Mouse (Mus musculus) forebrain, embryonic 15.5 days (tissue): Measurements from ENCODE around the gene Tbc1d30. TPM values are rescaled to one million over a fixed set of nuclear protein-coding genes. Genes with fewer than 3 reads are reported as not detected.
"Not testable (repeated sequence)": the region's sequence is repeated elsewhere in the genome, so short reads cannot be mapped to it uniquely, and the experiment has no call there.

Source experiments
- ATAC-seq: fragments of 200-750 bp; cut with Nextera tagmentation; replicated peaks from 2 replicates; pipeline ENCODE4 v1.8.0; 2017; ENCODE audit warnings: mild to moderate bottlenecking, moderate TSS enrichment, moderate library complexity
- H3K27ac ChIP-seq: fragments of 300-500 bp; sonication (generic); replicated peaks from 2 replicates; pipeline ENCODE4 v1.5.1; 2015; ENCODE audit warnings: mild to moderate bottlenecking, inconsistent platforms
- H3K27me3 ChIP-seq: fragments of 300-500 bp; sonication (generic); 2 replicates; pipeline ENCODE4 v1.6.1; 2015; ENCODE audit warnings: inconsistent platforms
- H3K36me3 ChIP-seq: fragments of 300-500 bp; sonication (generic); 2 replicates; pipeline ENCODE4 v1.6.1; 2015; ENCODE audit warnings: mild to moderate bottlenecking, inconsistent platforms
- H3K4me1 ChIP-seq: fragments of 300-500 bp; sonication (generic); 2 replicates; pipeline ENCODE4 v1.6.1; 2015; ENCODE audit warnings: inconsistent platforms
- H3K4me2 ChIP-seq: fragments of 300-500 bp; sonication (generic); replicated peaks from 2 replicates; pipeline ENCODE4 v1.6.1; 2015; ENCODE audit warnings: mild to moderate bottlenecking, inconsistent platforms
- H3K4me3 ChIP-seq: fragments of 300-500 bp; sonication (generic); 2 replicates; pipeline ENCODE4 v1.5.1; 2015; ENCODE audit warnings: mild to moderate bottlenecking, inconsistent platforms
- H3K9ac ChIP-seq: fragments of 300-500 bp; sonication (generic); replicated peaks from 2 replicates; pipeline ENCODE4 v1.6.1; 2015; ENCODE audit warnings: mild to moderate bottlenecking, inconsistent platforms
- H3K9me3 ChIP-seq: fragments of 300-500 bp; sonication (generic); 2 replicates; pipeline ENCODE4 v1.6.1; 2016; ENCODE audit warnings: inconsistent platforms
- WGBS: fragments of 180-500 bp; shearing (Covaris S2); methylation state at CpG from one replicate; pipeline ENCODE4 v1.1.7; 2015; ENCODE audit warnings: mixed read lengths; 5-methylcytosine and 5-hydroxymethylcytosine counted together
- polyA plus RNA-seq: library from polyadenylated mRNA; unstranded; fragments of >200 nt; fragmentation: Nextera tagmentation; extraction: Ambion mirVana; gene quantifications from 2 replicates; pipeline ENCODE4 v1.2.1, GENCODE M21; 2015

Gene Tbc1d30
- polyA plus RNA-seq, 1 experiment from 2014 or later, result 9.1 TPM

- H3K4me3 ChIP-seq, result peak overlapping the region; percentile 92
- no peaks in the 10 kb centered on the region for H3K9me3 ChIP-seq
- 31% methylated on average over 15 of the region's 15 CpGs for WGBS
- no peaks in the 10 kb centered on the region for H3K27me3 ChIP-seq
- peak overlapping the region; percentile 87 for H3K9ac ChIP-seq
- H3K4me1 ChIP-seq, result peaks cover 26% of the 10 kb centered on the region
- peak overlapping the region; percentile 63 for H3K4me2 ChIP-seq
- ATAC-seq, result peak; percentile 23; the same call in 1 of the 2 replicates
- no peak overlapping the region for H3K27ac ChIP-seq
- H3K36me3 ChIP-seq, result no peaks in the 10 kb centered on the region
These were observed 13.2 kb upstream of the Tbc1d30 start for GRCm38 (mm10) chr10:121364306-121364705.

GRCm38 (mm10) chr10:121363201-121363600, 12.1 kb upstream of the Tbc1d30 start:
- no peaks in the 10 kb centered on the region for H3K36me3 ChIP-seq
- WGBS, result 87% methylated on average over 8 of the region's 8 CpGs
- ATAC-seq, result no peak
- H3K9me3 ChIP-seq, result no peaks in the 10 kb centered on the region
- H3K4me2 ChIP-seq, result no peak overlapping the region
- no peak overlapping the region for H3K27ac ChIP-seq
- no peaks in the 10 kb centered on the region for H3K27me3 ChIP-seq
- no peak overlapping the region for H3K9ac ChIP-seq
- H3K4me3 ChIP-seq, result no peak overlapping the region
- H3K4me1 ChIP-seq, result peaks cover 26% of the 10 kb centered on the region

GRCm38 (mm10) chr10:121360358-121360757, 9.3 kb upstream of the Tbc1d30 start:
- H3K27me3 ChIP-seq, result no peaks in the 10 kb centered on the region
- no peak for ATAC-seq
- H3K4me2 ChIP-seq, result no peak overlapping the region
- WGBS, result 86% methylated on average over 2 of the region's 2 CpGs
- H3K4me1 ChIP-seq, result peaks cover 5% of the 10 kb centered on the region
- H3K4me3 ChIP-seq, result no peak overlapping the region
- no peaks in the 10 kb centered on the region for H3K9me3 ChIP-seq
- H3K9ac ChIP-seq, result no peak overlapping the region
- H3K36me3 ChIP-seq, result no peaks in the 10 kb centered on the region
- H3K27ac ChIP-seq, result no peak overlapping the region

- no peak for ATAC-seq
- no peaks in the 10 kb centered on the region for H3K9me3 ChIP-seq
- H3K36me3 ChIP-seq, result no peaks in the 10 kb centered on the region
- 37% methylated on average over 15 of the region's 15 CpGs for WGBS
- H3K27me3 ChIP-seq, result peaks cover 31% of the 10 kb centered on the region
- H3K4me2 ChIP-seq, result peak overlapping the region; percentile 93
- H3K4me1 ChIP-seq, result peaks cover 17% of the 10 kb centered on the region
- peak overlapping the region; percentile 48; the same call in 1 of the 2 replicates for H3K4me3 ChIP-seq
- no peak overlapping the region for H3K9ac ChIP-seq
- no peak overlapping the region for H3K27ac ChIP-seq
These were observed 713 bp upstream of the Tbc1d30 start for GRCm38 (mm10) chr10:121351692-121352290.

GRCm38 (mm10) chr10:121350357-121351065, 567 bp downstream of the Tbc1d30 start:
- H3K27ac ChIP-seq, result no peak overlapping the region
- H3K9me3 ChIP-seq, result no peaks in the 10 kb centered on the region
- peaks cover 17% of the 10 kb centered on the region for H3K4me1 ChIP-seq
- H3K27me3 ChIP-seq, result peaks cover 31% of the 10 kb centered on the region
- H3K4me3 ChIP-seq, result peak overlapping the region; percentile 48
- H3K9ac ChIP-seq, result peak overlapping the region; percentile 43
- no peaks in the 10 kb centered on the region for H3K36me3 ChIP-seq
- ATAC-seq, result 0 out of 2 replicates have a peak, but pooled peaks have one; percentile 32
- H3K4me2 ChIP-seq, result peak overlapping the region; percentile 93
- 1% methylated on average over 34 of the region's 35 CpGs for WGBS

DNA sequence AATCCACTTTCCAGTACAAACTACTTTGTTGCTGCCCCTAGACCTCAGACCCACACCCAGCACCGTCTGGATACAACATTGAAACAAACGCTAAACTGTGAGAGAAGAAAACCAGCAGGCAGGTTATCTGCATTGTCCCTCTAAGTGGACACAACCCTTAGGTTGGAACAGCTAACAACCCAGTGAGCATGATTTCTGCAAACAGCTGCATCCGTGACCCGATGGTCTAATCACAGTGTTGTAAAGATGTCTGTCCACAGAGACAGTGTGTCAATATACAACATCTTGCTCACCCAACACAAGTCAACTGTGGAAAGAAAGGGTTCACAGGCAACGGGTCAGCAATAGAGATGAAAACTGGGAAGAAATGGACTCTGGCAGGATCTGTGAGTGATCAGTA, 1.8 kb downstream of the Tbc1d30 start:
- Histone ChIP-seq H3K27me3 (peaks cover 31% of the 10 kb centered on the region), H3K4me3 (no peak overlapping the region), H3K9me3 (no peaks in the 10 kb centered on the region), H3K4me2 (no peak overlapping the region), H3K36me3 (no peaks in the 10 kb centered on the region), H3K27ac (no peak overlapping the region), H3K9ac (no peak overlapping the region), H3K4me1 (peaks cover 17% of the 10 kb centered on the region)
- 63% methylated on average over 5 of the region's 5 CpGs for WGBS
- no peak for ATAC-seq

DNA sequence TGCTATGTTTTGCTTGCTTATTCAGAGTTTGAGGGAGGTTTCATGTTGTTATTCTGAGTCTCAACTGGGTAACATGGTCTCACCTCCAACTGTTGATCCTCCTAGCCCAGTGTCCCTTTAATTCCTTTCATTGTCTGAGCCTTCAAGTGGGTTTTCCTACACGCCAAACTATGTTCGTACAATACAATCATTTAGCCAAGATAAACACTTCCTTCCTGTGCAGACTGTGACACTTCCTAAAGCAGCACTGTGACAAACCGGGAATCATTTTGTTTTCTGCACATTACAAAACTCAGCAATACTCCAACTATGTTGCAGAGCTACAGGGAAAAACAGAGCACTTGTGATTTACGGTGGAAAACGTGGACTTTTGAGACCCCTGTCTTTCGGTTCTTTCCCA, 7.2 kb downstream of the Tbc1d30 start:
- Histone ChIP-seq H3K9me3 (no peaks in the 10 kb centered on the region), H3K27me3 (peaks cover 2% of the 10 kb centered on the region; the same call in 1 of the 2 replicates), H3K36me3 (no peaks in the 10 kb centered on the region), H3K9ac (no peak overlapping the region), H3K4me2 (no peak overlapping the region), H3K4me3 (no peak overlapping the region), H3K27ac (no peak overlapping the region), H3K4me1 (peaks cover 16% of the 10 kb centered on the region; the same call in 1 of the 2 replicates)
- WGBS, result 77% methylated on average over 6 of the region's 6 CpGs
- ATAC-seq, result no peak

- no peak overlapping the region for H3K4me2 ChIP-seq
- 98% methylated on average over 10 of the region's 10 CpGs for WGBS
- no peaks in the 10 kb centered on the region for H3K36me3 ChIP-seq
These were observed 8.8 kb downstream of the Tbc1d30 start for GRCm38 (mm10) chr10:121342260-121342659.

DNA sequence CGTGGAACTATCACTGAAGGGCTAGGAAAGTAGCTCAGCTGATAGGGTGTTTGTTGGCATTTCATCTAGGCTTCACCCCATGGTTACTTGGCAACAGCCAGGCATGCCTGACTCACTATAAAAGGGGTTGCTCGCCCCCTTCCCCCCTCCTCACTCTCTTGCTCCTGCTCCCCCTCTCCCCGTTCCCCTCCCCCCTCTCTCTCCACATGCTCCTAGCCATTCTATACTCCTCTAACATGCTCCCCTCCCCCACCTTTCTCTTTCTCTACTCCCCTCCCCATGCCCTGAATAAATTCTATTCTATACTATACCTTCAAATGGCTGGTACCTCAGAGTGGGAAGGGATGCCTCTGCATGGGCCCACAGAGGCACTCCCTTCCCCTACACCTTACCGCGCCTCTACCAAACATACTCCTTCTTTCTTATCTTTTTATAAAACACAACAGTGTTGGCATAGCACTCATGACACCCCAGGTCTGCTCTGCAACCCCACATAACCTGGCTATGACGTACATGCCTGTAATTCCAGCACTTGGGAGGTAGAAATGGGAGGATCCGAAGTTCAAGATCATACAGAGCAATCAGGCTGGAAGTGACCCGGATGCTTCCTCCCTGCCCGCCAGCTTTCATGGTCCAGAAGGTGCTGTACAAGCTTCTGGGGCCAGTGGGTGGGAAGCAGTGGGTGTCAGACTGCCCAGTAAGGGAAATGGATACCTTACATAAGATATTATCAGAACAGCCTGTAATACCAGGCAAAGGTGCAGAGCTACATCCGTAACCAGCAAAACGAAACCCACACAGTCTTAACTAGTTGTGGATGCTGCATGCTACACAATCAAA, 10.1 kb downstream of the Tbc1d30 start:
- H3K27me3 ChIP-seq, result no peaks in the 10 kb centered on the region
- WGBS, result 53% methylated on average over 11 of the region's 11 CpGs
- peak; percentile 72 for ATAC-seq
- no peak overlapping the region for H3K9ac ChIP-seq
- H3K4me1 ChIP-seq, result peaks cover 16% of the 10 kb centered on the region; the same call in 1 of the 2 replicates
- no peak overlapping the region for H3K4me3 ChIP-seq
- H3K27ac ChIP-seq, result no peak overlapping the region
- H3K4me2 ChIP-seq, result no peak overlapping the region
- H3K36me3 ChIP-seq, result no peaks in the 10 kb centered on the region
- H3K9me3 ChIP-seq, result no peaks in the 10 kb centered on the region

More at GRCm38 (mm10) chr10:121342260-121342659, 8.8 kb downstream of the Tbc1d30 start:
- no peak for ATAC-seq
- Histone ChIP-seq H3K27ac (no peak overlapping the region), H3K4me3 (no peak overlapping the region), H3K27me3 (no peaks in the 10 kb centered on the region), H3K4me1 (peaks cover 16% of the 10 kb centered on the region; the same call in 1 of the 2 replicates), H3K9me3 (no peaks in the 10 kb centered on the region), H3K9ac (no peak overlapping the region)

DNA sequence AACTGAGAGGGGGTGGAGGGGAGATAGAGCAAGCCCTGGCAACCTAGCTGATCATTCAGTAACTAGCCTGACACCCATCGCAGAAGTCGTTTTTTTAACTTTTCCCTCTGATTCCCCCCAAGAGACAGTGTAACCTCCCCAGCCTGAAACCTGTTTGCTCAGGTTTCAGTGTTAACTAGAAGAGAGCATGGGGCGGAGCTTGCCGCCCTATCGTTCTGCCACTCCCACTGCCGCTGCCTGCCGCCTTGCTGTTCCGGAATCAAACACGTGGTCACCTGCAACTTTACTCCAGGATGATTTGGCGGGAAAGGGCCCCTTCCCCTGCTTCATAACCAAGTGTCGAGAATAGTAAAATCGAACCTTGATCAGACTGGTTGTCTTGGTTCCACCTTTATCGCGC, 14.5 kb downstream of the Tbc1d30 start:
- not testable (repeated sequence) for H3K36me3 ChIP-seq, H3K9me3 ChIP-seq, ATAC-seq, H3K9ac ChIP-seq, H3K27me3 ChIP-seq, H3K4me3 ChIP-seq, H3K4me2 ChIP-seq, H3K27ac ChIP-seq
- peaks cover 16% of the 10 kb centered on the region; the same call in 1 of the 2 replicates for H3K4me1 ChIP-seq
- 81% methylated on average over 14 of the region's 14 CpGs for WGBS

DNA sequence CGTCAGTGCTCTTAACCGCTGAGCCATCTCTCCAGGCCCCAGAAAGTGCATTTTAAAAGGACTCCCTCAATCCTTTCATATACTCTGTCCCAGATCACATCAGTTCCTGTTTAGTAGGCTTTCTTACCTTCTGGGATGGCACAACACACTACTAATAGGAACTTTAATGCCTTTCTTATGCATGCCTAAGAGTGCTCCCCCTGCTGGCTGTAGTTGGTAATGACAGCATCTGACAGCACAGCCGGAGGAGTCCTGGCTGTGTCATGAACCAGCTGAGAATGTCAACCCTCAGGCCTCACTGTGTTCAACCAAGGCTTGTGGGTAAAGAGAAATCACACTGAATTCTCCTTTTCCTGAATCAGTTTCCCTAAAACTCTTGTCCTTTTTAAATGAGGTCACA, 16.5 kb downstream of the Tbc1d30 start:
- 77% methylated on average over 3 of the region's 3 CpGs for WGBS
- H3K4me3 ChIP-seq, result no peak overlapping the region
- H3K4me2 ChIP-seq, result no peak overlapping the region
- H3K4me1 ChIP-seq, result no peaks in the 10 kb centered on the region
- H3K9ac ChIP-seq, result no peak overlapping the region
- H3K9me3 ChIP-seq, result no peaks in the 10 kb centered on the region
- H3K27me3 ChIP-seq, result no peaks in the 10 kb centered on the region
- H3K27ac ChIP-seq, result no peak overlapping the region
- no peak for ATAC-seq
- no peaks in the 10 kb centered on the region for H3K36me3 ChIP-seq

DNA sequence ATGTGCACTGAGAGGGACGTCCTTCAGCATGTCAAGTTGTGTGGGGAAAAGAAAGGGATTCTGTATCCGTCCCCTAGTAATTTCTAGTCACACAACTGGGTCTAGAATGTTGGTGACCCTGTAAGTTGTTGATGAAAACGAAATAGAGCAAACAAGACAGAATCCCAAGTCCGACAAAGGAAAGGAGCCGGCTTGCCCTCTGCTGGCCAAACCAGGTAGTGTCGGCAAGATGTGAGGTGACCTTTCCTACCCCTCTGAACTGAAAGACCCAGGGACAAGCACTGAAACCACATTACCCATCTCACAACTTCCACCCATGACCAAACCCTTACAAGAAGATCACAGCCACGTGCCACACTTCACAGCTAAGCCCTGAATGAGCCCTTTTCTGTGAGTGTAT, 20.1 kb downstream of the Tbc1d30 start:
- no peak for ATAC-seq
- no peaks in the 10 kb centered on the region for H3K9me3 ChIP-seq
- no peak overlapping the region for H3K27ac ChIP-seq
- no peak overlapping the region for H3K4me2 ChIP-seq
- 14% methylated on average over 7 of the region's 7 CpGs for WGBS
- H3K36me3 ChIP-seq, result no peaks in the 10 kb centered on the region
- no peak overlapping the region for H3K4me3 ChIP-seq
- H3K9ac ChIP-seq, result no peak overlapping the region
- H3K4me1 ChIP-seq, result no peaks in the 10 kb centered on the region
- no peaks in the 10 kb centered on the region for H3K27me3 ChIP-seq
